Mouse (Mus musculus) spleen, adult 2 months (tissue): ENCODE data around the gene Rpap1.

Source experiments
- CTCF ChIP-seq: fragments of 200-500 bp; IDR thresholded peaks from 2 replicates; pipeline ENCODE4 v1.5.1; 2011; ENCODE audit warnings: mild to moderate bottlenecking, inconsistent platforms; ENCODE audit not compliant: insufficient read depth, insufficient read length, insufficient replicate concordance; ENCODE audit errors: extremely low read depth
- POLR2A ChIP-seq: fragments of 200-500 bp; IDR thresholded peaks from 2 replicates; pipeline ENCODE4 v1.6.1; 2011; ENCODE audit warnings: low read depth, low read length, inconsistent platforms

DNA sequence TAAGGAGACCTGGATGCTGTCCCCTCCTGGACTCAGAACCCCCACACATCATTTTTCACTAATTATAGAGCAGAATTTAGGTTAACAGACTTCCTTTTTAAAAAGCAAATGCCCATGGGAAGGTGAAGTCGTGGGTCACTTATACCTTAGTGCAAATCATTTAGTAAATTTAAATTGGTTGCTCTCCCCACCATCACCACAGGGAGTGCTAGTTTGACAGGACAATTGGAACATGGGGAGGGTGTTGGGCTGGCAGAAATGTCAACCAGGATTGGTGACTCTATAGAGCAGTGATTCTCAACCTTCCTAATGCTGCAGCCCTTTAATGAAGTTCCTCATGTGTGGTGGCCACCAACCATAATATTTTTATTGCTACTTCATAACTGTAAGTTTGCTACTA lies 42.1 kb downstream of the Rpap1 start:
- TF ChIP-seq CTCF (no peak; the same call in 1 of the 2 replicates), POLR2A (no peak)
